Mouse (Mus musculus) left cerebral cortex, adult 8-10 months (tissue): ENCODE measurements around the gene Slc38a9. TPM values are rescaled to one million over a fixed set of nuclear protein-coding genes. Genes with fewer than 3 reads are reported as not detected.

Experiments used
- DNase-seq, 2 experiments: peaks; one replicate each; pipeline ENCODE4 v3.0.0; 2022; ENCODE audit warnings: low spot score in 2 of 2
- total RNA-seq, 4 experiments: library from RNA; stranded (reverse); gene quantifications; 2 replicates each; pipeline ENCODE4 v1.2.4; 2022

Slc38a9 gene
- total RNA-seq, 4 experiments from 2014 or later: 21.0 to 30.3 (median 26.1) TPM

GRCm38 (mm10) chr13:112744061-112744849 lies 83.7 kb downstream of the Slc38a9 start:
- no peak for DNase-seq

DNA sequence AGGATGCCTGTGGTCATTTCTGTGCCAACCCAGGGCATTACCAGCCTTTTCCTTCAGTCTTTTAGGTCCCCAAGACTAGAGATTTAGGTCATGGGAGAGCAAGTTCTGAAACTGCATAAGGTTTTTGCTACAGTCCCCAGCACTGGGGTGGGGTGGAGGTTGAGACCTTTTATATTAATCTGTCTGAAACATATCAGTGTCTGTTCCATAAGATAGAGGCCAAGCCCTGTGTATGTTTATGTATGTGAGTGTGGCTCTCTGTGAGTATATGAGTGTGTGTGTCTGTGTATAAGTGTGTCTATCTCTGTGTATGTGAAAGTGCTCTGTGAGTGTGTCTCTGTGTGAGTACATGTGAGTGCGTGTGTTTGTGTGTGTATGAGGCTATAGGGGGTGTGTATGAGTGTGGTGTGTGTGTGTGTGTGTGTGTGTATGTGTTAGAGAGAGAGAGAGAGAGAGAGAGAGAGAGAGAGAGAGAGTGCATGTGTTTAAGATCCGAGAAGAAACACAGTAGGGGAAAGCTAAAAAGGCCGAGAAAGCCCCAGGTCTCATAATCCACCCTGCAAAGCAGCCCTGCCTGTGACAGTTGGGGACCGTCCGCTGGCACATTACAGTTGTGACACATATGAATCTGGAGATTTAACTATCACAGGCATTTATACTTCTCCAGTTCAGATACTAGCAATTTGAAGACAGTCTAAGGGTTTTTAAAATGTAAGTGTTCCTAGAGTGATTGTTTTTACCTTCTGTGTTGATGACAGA lies 85.6 kb downstream of the Slc38a9 start:
- DNase-seq: no peak

GRCm38 (mm10) chr13:112746695-112747055 lies 86.1 kb downstream of the Slc38a9 start:
- DNase-seq: no peak

- DNase-seq: no peak
These were observed 87.4 kb downstream of the Slc38a9 start for GRCm38 (mm10) chr13:112747808-112748430.

DNA sequence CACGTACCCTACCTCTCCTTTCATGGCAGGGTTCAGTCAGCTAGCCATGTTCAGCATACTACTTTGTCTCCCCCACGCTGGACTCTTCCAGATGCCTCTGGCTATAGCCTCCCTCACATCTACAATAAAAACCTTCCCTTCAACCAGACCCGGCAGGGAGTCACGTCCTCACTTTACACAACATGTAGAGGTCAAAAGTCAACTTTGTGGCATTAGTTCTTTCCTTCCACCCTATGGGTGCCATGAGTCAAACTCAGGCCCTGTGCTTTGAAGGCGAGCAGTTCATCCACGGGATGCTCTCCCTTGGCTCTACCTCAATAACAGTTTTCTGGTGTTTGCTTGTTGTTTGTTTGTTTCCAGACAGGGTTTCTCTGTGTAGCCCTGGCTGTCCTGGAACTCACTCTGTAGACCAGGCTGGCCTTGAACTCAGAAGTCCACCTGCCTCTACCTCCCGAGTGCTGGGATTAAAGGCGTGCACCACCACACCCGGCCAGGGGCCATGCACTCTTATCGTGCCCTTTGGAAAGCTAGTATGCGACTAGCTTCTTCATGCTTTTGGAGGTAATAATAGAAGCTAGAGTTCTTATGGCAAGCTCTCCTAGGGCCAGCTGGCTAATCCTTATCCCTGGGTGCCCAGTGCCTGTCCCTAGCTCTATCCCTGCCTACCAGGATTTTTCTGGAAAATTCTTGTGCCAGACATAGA lies 88.4 kb downstream of the Slc38a9 start:
- no peak for DNase-seq

DNA sequence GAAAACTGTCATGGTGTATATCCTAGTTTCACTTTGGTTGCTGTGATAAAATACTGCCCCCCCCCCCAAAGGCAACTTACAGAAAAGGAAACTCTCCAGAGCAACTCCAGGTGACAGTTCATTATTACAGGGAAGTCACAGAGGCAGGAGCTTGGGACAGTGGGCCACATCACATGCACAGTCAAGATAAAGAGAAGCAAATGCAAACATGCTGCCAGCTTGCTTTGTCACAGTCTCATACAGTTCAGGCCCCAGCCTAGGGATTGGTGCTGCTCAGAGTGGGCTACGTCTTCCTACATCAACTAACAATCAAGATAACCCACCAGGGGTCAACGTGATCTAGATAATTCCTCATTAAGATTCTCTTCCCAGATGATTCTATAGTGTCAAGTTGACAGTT lies 89.3 kb downstream of the Slc38a9 start:
- no peak for DNase-seq

DNA sequence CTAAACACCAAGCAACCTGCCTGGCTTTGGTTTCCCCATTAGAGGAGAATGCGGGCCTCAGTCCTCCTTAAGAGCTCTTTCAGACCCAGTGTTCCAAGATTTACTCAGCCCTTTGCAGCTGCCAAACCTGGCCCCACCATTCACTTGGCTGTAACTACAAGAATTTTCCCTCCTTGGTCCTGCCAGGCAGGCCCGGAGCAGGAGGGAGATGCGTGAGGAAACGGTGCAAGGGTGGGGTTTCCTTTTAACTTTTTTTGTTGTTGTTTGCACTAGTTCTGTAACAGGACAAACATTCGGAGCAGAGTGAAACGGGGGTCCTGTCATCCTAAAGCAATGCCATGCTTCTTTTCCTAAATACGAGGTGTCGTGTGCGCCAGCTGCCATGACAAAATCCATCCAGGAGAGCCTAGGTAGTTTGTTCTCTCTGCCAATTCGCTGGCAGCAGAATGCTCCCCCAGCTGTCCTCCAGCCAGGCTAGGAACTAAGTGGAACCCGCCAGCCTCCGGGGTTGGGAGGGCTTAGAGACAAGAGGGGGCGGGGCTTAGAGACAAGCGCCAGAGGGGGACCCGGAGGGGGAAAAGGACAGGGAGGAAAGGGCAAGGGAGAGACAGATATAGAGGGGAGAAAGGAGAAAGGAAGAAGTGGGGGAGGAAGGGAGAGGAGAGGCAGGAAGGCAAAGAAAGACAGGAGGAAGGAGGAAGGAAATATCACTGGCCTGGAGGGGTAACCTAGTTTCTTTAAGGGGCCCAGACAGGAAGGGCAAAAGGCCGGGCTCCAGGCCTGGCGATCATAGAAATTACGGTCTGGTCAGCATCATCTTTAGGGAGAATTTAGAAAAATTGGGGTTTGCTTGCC lies 91.1 kb downstream of the Slc38a9 start:
- no peak for DNase-seq

GRCm38 (mm10) chr13:112752309-112752975 lies 91.9 kb downstream of the Slc38a9 start:
- DNase-seq: no peak

DNA sequence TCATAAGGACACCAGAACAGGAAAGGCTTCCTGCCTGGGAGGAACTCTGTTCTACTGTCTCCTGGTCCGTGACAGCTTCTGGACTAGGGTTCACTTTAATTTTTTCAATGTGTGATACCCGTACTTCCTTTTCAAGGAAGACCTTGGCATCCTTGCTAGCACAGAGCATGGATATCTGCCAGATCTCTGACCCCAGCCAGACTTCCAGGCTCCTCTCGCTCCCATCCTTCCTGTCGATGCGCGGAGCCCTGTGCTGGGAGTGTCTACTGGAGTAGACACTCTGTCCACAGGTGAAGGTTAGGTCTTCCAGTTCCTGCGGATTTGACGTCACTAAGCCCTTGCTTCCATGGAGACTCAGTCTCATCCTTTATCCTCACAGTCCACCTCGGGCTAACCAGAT lies 93.0 kb downstream of the Slc38a9 start:
- DNase-seq: no peak

GRCm38 (mm10) chr13:112754871-112755270 lies 94.3 kb downstream of the Slc38a9 start:
- no peak for DNase-seq

DNA sequence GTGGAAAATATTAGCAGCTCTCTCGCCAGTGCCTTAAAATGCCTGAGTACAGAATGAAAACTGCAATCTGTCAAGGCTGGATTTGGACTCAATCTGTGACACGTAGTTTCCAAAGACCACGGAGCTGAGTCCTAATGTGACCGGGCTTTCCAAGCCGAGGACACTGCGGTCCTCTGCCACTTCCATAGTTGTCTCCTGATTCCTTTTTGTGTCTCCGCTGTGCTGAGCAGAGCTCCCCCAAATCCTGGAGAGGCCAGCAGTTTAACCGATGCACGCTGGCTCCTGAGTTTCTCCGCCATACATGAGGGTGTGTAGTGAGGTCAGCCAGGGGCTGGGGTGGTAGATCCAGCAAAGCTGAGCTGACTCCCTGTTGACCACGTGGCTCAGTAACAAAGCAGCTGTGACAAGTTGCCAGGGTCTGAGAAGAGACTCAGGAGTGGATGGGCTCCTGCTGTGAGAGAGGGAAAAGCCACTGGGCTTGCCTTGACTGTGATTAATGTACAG lies 95.0 kb downstream of the Slc38a9 start:
- no peak for DNase-seq

GRCm38 (mm10) chr13:112757395-112757794 lies 96.8 kb downstream of the Slc38a9 start:
- no peak for DNase-seq

DNA sequence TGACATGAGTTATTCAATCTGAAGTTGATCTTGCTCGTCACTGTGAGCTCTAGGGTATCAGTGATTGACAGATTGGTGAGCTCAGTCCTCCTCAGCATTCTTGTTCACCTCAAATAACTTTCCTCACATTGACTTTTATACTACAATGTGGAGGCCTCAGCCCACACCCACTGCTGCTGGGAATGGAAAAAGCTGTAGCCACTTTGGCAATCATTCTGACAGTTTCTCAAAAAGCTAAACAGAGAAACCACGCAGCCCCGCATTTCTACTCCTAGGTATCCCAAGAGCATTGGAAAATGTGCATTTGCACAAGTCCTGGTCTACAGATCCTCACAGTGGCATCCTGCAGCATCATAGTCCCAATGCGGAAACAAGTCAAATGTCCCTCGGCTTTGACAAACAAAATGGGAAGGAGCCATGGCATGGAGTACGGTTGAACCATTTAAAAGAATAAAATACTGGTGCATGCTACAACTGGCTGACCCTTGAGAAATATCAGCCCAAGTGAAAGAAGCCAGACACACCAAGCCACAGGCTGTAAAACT lies 98.1 kb downstream of the Slc38a9 start:
- DNase-seq: no peak

- no peak for DNase-seq
These were observed 98.8 kb downstream of the Slc38a9 start for GRCm38 (mm10) chr13:112759364-112759763.

- DNase-seq: no peak
These were observed 99.4 kb downstream of the Slc38a9 start for GRCm38 (mm10) chr13:112759777-112760537.

GRCm38 (mm10) chr13:112760538-112760881 lies 100.0 kb downstream of the Slc38a9 start:
- DNase-seq: no peak

GRCm38 (mm10) chr13:112761787-112762186 lies 101.2 kb downstream of the Slc38a9 start:
- DNase-seq: no peak

- no peak for DNase-seq
These were observed 102.0 kb downstream of the Slc38a9 start for GRCm38 (mm10) chr13:112762548-112762947.

- DNase-seq: no peak
These were observed 103.1 kb downstream of the Slc38a9 start for GRCm38 (mm10) chr13:112763531-112764091.
